Mouse (Mus musculus): Measurements from ENCODE around the gene Fermt2. TPM values are rescaled to one million over a fixed set of nuclear protein-coding genes. Genes with fewer than 3 reads are reported as not detected.
"Not testable (repeated sequence)": the region's sequence is repeated elsewhere in the genome, so short reads cannot be mapped to it uniquely, and the experiment has no call there.

Fermt2 gene
- polyA plus RNA-seq, 1 experiment from 2014 or later = 31.6 TPM

GRCm38 (mm10) chr14:45507447-45507846 lies 22.5 kb downstream of the Fermt2 start:
- peaks cover 3% of the 10 kb centered on the region; the same call in 1 of the 2 replicates for H3K36me3 ChIP-seq

DNA sequence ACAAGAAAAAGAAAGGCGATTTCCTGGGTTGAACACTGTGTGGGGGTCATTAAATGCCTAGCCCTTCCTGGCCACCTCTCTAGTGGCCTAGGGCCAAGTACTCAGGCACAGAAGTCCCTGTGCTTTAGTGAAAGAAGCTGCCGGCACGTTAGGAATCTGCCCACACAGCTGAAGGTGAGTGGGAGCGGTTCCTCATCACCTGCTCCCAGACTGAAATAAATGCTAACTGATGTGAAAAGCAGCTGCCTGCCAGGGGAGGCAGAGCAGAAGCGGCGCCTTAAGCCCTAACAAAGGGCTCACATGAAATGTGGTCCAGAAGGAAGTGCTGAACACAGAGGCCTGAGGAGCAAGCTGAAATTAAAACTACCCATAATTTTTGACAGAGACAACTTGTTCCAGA lies 22.9 kb downstream of the Fermt2 start:
- DNase-seq = no peak

More at GRCm38 (mm10) chr14:45507447-45507846, 22.5 kb downstream of the Fermt2 start:
- Histone ChIP-seq H3K27ac (no peak overlapping the region), H3K4me1 (replicated peaks) (peaks cover 36% of the 10 kb centered on the region), H3K9me3 (replicated peaks) (no peaks in the 10 kb centered on the region), H3K9ac (no peak overlapping the region), H3K27me3 (no peaks in the 10 kb centered on the region), H3K4me3 (replicated peaks) (no peak overlapping the region), H3K4me2 (no peak overlapping the region)
- ATAC-seq (ENCODE audit: low read depth) (no peak), DNase-seq (no peak)
- 60% methylated on average over 3 of the region's 3 CpGs for WGBS (ENCODE audit: insufficient replicate concordance)

GRCm38 (mm10) chr14:45506165-45506564 lies 23.8 kb downstream of the Fermt2 start:
- peaks cover 3% of the 10 kb centered on the region; the same call in 1 of the 2 replicates for H3K36me3 ChIP-seq
- WGBS (ENCODE audit: insufficient replicate concordance) = 70% methylated on average over 4 of the region's 4 CpGs
- H3K27ac ChIP-seq = no peak overlapping the region
- ATAC-seq (ENCODE audit: low read depth) (no peak), DNase-seq (no peak)
- H3K4me3 ChIP-seq (replicated peaks) = no peak overlapping the region
- H3K9ac ChIP-seq = no peak overlapping the region
- no peak overlapping the region for H3K4me2 ChIP-seq
- H3K27me3 ChIP-seq = no peaks in the 10 kb centered on the region
- H3K4me1 ChIP-seq (replicated peaks) = peaks cover 27% of the 10 kb centered on the region
- no peaks in the 10 kb centered on the region for H3K9me3 ChIP-seq (replicated peaks)

More for the DNA sequence above, 22.9 kb downstream of the Fermt2 start:
- no peaks in the 10 kb centered on the region for H3K27me3 ChIP-seq
- no peak overlapping the region for H3K4me2 ChIP-seq
- H3K4me1 ChIP-seq (replicated peaks) = peaks cover 35% of the 10 kb centered on the region
- peaks cover 3% of the 10 kb centered on the region; the same call in 1 of the 2 replicates for H3K36me3 ChIP-seq
- no peak overlapping the region for H3K27ac ChIP-seq
- no peak for ATAC-seq (ENCODE audit: low read depth)
- no peaks in the 10 kb centered on the region for H3K9me3 ChIP-seq (replicated peaks)
- no peak overlapping the region for H3K9ac ChIP-seq
- 62% methylated on average over 6 of the region's 6 CpGs for WGBS (ENCODE audit: insufficient replicate concordance)
- no peak overlapping the region for H3K4me3 ChIP-seq (replicated peaks)

- Histone ChIP-seq H3K4me3 (replicated peaks) (no peak overlapping the region), H3K9ac (no peak overlapping the region), H3K9me3 (replicated peaks) (no peaks in the 10 kb centered on the region), H3K36me3 (peaks cover 3% of the 10 kb centered on the region; the same call in 1 of the 2 replicates), H3K27ac (no peak overlapping the region), H3K4me2 (no peak overlapping the region), H3K27me3 (no peaks in the 10 kb centered on the region), H3K4me1 (replicated peaks) (peaks cover 16% of the 10 kb centered on the region; the same call in 1 of the 2 replicates)
- ATAC-seq (ENCODE audit: low read depth) = no peak
- 71% methylated on average over 10 of the region's 10 CpGs for WGBS (ENCODE audit: insufficient replicate concordance)
- DNase-seq = no peak
Observed at GRCm38 (mm10) chr14:45504422-45505113, 25.4 kb downstream of the Fermt2 start.

GRCm38 (mm10) chr14:45503934-45504333 lies 26.0 kb downstream of the Fermt2 start:
- H3K4me2 ChIP-seq = no peak overlapping the region
- H3K36me3 ChIP-seq = peaks cover 3% of the 10 kb centered on the region; the same call in 1 of the 2 replicates
- no peaks in the 10 kb centered on the region for H3K9me3 ChIP-seq (replicated peaks)
- ATAC-seq (ENCODE audit: low read depth) = no peak
- H3K27me3 ChIP-seq = no peaks in the 10 kb centered on the region
- no peak for DNase-seq
- no peak overlapping the region for H3K9ac ChIP-seq
- H3K4me1 ChIP-seq (replicated peaks) = peaks cover 14% of the 10 kb centered on the region; the same call in 1 of the 2 replicates
- 42% methylated on average over 3 of the region's 3 CpGs for WGBS (ENCODE audit: insufficient replicate concordance)
- no peak overlapping the region for H3K27ac ChIP-seq
- H3K4me3 ChIP-seq (replicated peaks) = no peak overlapping the region

GRCm38 (mm10) chr14:45500052-45500451 lies 29.9 kb downstream of the Fermt2 start:
- no peak for ATAC-seq (ENCODE audit: low read depth)
- Histone ChIP-seq H3K4me2 (no peak overlapping the region), H3K27me3 (no peaks in the 10 kb centered on the region), H3K9me3 (replicated peaks) (no peaks in the 10 kb centered on the region; the same call in 1 of the 2 replicates), H3K27ac (no peak overlapping the region), H3K4me1 (replicated peaks) (no peaks in the 10 kb centered on the region), H3K9ac (no peak overlapping the region), H3K36me3 (peaks cover 15% of the 10 kb centered on the region; the same call in 1 of the 2 replicates), H3K4me3 (replicated peaks) (no peak overlapping the region)
- DNase-seq = no peak
- WGBS (ENCODE audit: insufficient replicate concordance) = 79% methylated on average over 11 of the region's 11 CpGs

DNA sequence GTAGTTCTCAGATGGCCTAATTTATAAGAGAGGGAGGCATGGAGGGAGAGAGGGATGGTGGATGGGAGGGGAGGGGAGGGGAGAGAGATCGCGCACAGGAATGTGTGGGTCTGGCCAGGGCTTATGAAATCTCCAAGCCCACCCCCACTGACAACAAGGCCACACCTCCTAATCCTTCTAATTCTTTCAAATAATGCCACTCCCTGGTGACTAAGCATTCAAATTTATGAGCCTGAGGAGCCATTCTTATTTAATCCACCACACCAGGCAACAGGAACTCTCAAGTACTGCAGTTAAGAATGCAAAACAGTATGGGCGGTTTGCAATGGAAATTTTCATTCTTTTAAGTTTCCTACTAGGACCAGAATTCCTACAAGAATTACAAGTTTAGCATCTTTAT lies 32.8 kb downstream of the Fermt2 start:
- WGBS (ENCODE audit: insufficient replicate concordance) = 77% methylated on average over 3 of the region's 3 CpGs
- Histone ChIP-seq H3K27ac (no peak overlapping the region), H3K9ac (no peak overlapping the region), H3K36me3 (peaks cover 12% of the 10 kb centered on the region; the same call in 1 of the 2 replicates), H3K9me3 (replicated peaks) (peaks cover 5% of the 10 kb centered on the region; the same call in 1 of the 2 replicates), H3K4me3 (replicated peaks) (no peak overlapping the region), H3K27me3 (no peaks in the 10 kb centered on the region), H3K4me2 (no peak overlapping the region), H3K4me1 (replicated peaks) (no peaks in the 10 kb centered on the region)
- DNase-seq = no peak
- ATAC-seq (ENCODE audit: low read depth) = no peak

- H3K27ac ChIP-seq; H3K4me1 ChIP-seq (replicated peaks); H3K9ac ChIP-seq; H3K27me3 ChIP-seq; H3K4me2 ChIP-seq; DNase-seq; H3K4me3 ChIP-seq (replicated peaks); ATAC-seq (ENCODE audit: low read depth); H3K9me3 ChIP-seq (replicated peaks): not testable (repeated sequence)
- peaks cover 12% of the 10 kb centered on the region; the same call in 1 of the 2 replicates for H3K36me3 ChIP-seq
- 77% methylated on average over 14 of the region's 14 CpGs for WGBS (ENCODE audit: insufficient replicate concordance)
Observed at GRCm38 (mm10) chr14:45495810-45496209, 34.1 kb downstream of the Fermt2 start.

GRCm38 (mm10) chr14:45493891-45494290 lies 36.0 kb downstream of the Fermt2 start:
- Histone ChIP-seq H3K27ac (no peak overlapping the region), H3K9me3 (replicated peaks) (peaks cover 5% of the 10 kb centered on the region; the same call in 1 of the 2 replicates), H3K27me3 (no peaks in the 10 kb centered on the region), H3K4me3 (replicated peaks) (no peak overlapping the region), H3K36me3 (peaks cover 11% of the 10 kb centered on the region; the same call in 1 of the 2 replicates), H3K4me2 (no peak overlapping the region), H3K9ac (no peak overlapping the region), H3K4me1 (replicated peaks) (no peaks in the 10 kb centered on the region)
- no peak for DNase-seq
- 79% methylated on average over 4 of the region's 4 CpGs for WGBS (ENCODE audit: insufficient replicate concordance)
- no peak for ATAC-seq (ENCODE audit: low read depth)

GRCm38 (mm10) chr14:45492668-45493067 lies 37.2 kb downstream of the Fermt2 start:
- Histone ChIP-seq H3K36me3 (peaks cover 4% of the 10 kb centered on the region; the same call in 1 of the 2 replicates), H3K4me1 (replicated peaks) (no peaks in the 10 kb centered on the region), H3K9ac (no peak overlapping the region), H3K9me3 (replicated peaks) (peaks cover 5% of the 10 kb centered on the region; the same call in 1 of the 2 replicates), H3K27ac (no peak overlapping the region), H3K4me2 (no peak overlapping the region), H3K4me3 (replicated peaks) (no peak overlapping the region), H3K27me3 (no peaks in the 10 kb centered on the region)
- DNase-seq (no peak), ATAC-seq (ENCODE audit: low read depth) (no peak)
- WGBS (ENCODE audit: insufficient replicate concordance) = 73% methylated on average over 4 of the region's 4 CpGs

GRCm38 (mm10) chr14:45492038-45492437 lies 37.9 kb downstream of the Fermt2 start:
- Histone ChIP-seq H3K4me1 (replicated peaks) (no peaks in the 10 kb centered on the region), H3K9ac (no peak overlapping the region), H3K4me3 (replicated peaks) (no peak overlapping the region), H3K27ac (no peak overlapping the region), H3K36me3 (peaks cover 4% of the 10 kb centered on the region; the same call in 1 of the 2 replicates), H3K27me3 (no peaks in the 10 kb centered on the region), H3K4me2 (no peak overlapping the region), H3K9me3 (replicated peaks) (peaks cover 5% of the 10 kb centered on the region; the same call in 1 of the 2 replicates)
- WGBS (ENCODE audit: insufficient replicate concordance) = 53% methylated on average over 4 of the region's 4 CpGs
- ATAC-seq (ENCODE audit: low read depth) = no peak
- no peak for DNase-seq
